Mouse (Mus musculus): ENCODE data around the gene Nipsnap2. TPM values are rescaled to one million over a fixed set of nuclear protein-coding genes. Genes with fewer than 3 reads are reported as not detected.
"Not testable (repeated sequence)": the region's sequence is repeated elsewhere in the genome, so short reads cannot be mapped to it uniquely, and the experiment has no call there.

The Nipsnap2 gene
- total and polyA plus RNA-seq, 2 experiments from 2014 or later, result 624 to 720 TPM

DNA sequence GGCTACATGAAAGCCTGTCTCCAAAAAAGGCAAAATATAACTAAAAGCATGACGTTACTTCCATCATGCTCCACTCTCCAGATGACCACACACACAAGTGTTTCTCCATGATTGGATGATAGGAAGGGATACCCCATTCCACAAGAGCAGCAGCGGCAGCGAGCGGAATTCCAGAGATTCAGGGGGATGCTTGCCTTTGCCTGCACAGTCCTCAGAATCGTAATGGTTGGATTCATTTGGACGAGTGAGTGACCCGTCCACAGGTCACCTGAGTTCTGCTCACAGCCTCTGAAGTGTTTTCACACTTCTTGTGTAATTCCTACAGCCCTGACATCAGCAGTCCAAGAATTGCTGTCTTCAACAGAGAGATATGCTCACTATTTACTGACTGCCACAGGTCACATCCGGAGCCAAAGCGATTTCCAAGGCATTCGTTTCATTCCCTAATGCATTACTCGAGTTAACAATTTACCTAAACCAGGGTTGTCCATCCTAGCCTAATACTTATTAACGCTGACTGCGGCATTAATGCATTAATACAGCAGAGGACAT, 35.1 kb downstream of the Nipsnap2 start:
- Histone ChIP-seq H3K9me3 (replicated peaks; ENCODE audit: control insufficient read depth, low read length) (no peaks in the 10 kb centered on the region), H3K36me3 (replicated peaks; ENCODE audit: control insufficient read depth, insufficient read depth, low read length) (peaks cover 35% of the 10 kb centered on the region), H3K27me3 (ENCODE audit: control insufficient read depth, insufficient read depth, low read length) (no peaks in the 10 kb centered on the region), H3K4me1 (ENCODE audit: control insufficient read depth, insufficient read depth) (no peaks in the 10 kb centered on the region), H3K4me2 (ENCODE audit: low read depth, low read length) (no peak overlapping the region), H3K4me3 (ENCODE audit: low read depth, low read length) (no peak overlapping the region), H3K27ac (ENCODE audit: low read depth) (no peak overlapping the region), H3K9ac (replicated peaks; ENCODE audit: low read depth, low read length) (no peak overlapping the region)
- DNase-seq (ENCODE audit: low spot score) (no peak), ATAC-seq (ENCODE audit: insufficient read depth, low read depth) (no peak)
- 73% methylated on average over 13 of the region's 13 CpGs for WGBS
- TF ChIP-seq EP300 (IDR thresholded peaks at IDR 0.05; ENCODE audit: low read depth) (no peak), CTCF (IDR thresholded peaks at IDR 0.05; ENCODE audit: low read depth) (no peak)

DNA sequence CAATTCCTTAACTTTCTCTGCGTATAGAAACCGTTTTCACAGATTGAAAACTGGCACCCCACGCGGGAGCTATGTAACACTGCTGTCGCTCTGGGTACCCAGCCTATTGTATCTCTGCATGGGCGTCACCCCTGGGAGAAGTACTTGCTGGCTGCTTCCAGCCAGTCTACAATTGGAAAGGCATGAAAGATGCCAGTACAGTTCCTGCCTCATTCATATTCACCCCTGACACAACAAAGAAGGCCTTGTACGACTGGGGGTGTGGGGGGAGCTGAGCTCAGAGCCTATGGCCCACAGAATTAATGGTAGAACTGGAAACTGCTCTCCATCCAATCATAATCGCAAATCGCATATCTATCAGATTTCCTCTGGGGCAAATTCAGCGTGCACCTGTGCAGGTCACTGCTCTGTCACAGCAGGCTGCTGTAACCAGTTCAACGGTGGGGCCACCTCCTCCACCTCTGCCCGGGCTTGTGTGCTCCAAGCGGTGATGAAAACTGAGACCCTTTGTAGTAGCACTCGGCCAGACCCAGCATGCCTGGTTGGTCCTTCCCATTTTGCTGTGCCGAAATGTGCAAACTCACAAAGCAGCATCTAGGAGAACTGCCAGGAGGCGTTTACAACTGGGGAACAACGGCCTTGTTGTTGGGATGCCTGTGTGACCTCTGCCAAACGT, 37.1 kb downstream of the Nipsnap2 start:
- TF ChIP-seq EP300 (IDR thresholded peaks at IDR 0.05; ENCODE audit: low read depth) (no peak), CTCF (IDR thresholded peaks at IDR 0.05; ENCODE audit: low read depth) (no peak)
- Histone ChIP-seq H3K4me1 (ENCODE audit: control insufficient read depth, insufficient read depth) (no peaks in the 10 kb centered on the region), H3K27ac (ENCODE audit: low read depth) (no peak overlapping the region), H3K4me3 (ENCODE audit: low read depth, low read length) (no peak overlapping the region), H3K27me3 (ENCODE audit: control insufficient read depth, insufficient read depth, low read length) (no peaks in the 10 kb centered on the region), H3K9me3 (replicated peaks; ENCODE audit: control insufficient read depth, low read length) (no peaks in the 10 kb centered on the region), H3K9ac (replicated peaks; ENCODE audit: low read depth, low read length) (no peak overlapping the region), H3K36me3 (replicated peaks; ENCODE audit: control insufficient read depth, insufficient read depth, low read length) (peaks cover 22% of the 10 kb centered on the region), H3K4me2 (ENCODE audit: low read depth, low read length) (no peak overlapping the region)
- DNase-seq (ENCODE audit: low spot score), result no peak
- WGBS, result 78% methylated on average over 18 of the region's 18 CpGs
- no peak for ATAC-seq (ENCODE audit: insufficient read depth, low read depth)

DNA sequence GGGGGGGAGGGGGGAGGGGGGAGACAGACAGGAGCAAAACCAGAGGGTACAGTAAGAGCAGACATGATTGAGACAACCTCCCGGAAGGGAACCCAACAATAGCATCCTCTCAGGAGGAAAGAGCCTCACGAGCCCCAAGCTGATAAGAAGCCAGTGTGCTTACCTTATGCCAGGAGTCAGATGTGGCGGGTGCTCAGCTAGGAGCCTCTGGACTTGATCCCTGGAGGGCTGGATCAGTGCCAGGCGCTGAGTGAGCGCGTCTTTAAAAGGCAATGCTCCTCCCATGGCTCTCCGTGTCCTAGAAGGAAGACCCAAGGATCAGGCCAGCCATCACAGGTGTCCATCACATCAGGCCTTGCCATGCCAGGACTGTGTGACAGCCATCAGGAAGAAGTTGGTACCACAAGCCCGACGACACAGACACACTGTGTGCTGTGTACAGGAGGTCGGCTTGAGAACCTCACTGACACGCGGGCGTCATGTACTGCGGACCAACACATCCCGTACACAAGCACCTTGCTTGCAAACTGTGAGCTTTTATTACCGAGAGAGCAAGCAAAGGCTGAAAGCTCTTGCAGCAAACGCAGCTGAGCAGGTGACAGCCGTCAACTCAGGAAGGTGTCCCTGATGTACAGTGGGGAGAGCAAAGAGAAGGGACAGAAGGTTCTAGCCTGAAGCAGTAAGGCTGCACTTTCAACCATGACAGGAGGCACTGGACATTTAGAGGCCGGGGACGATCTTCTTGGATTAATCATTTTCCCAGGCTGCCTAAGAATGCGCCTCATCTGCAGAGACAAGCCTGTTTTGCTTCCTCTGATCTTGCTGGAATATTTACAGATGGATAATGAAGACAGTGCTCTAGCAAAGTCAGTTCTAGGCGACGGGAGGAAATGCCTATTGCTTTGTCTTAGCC, 45.8 kb downstream of the Nipsnap2 start:
- no peak; the same call in 1 of the 2 replicates for ATAC-seq (ENCODE audit: insufficient read depth, low read depth)
- Histone ChIP-seq H3K36me3 (replicated peaks; ENCODE audit: control insufficient read depth, insufficient read depth, low read length) (no peaks in the 10 kb centered on the region), H3K4me1 (ENCODE audit: control insufficient read depth, insufficient read depth) (no peaks in the 10 kb centered on the region), H3K9ac (replicated peaks; ENCODE audit: low read depth, low read length) (no peak overlapping the region), H3K27me3 (ENCODE audit: control insufficient read depth, insufficient read depth, low read length) (no peaks in the 10 kb centered on the region), H3K27ac (ENCODE audit: low read depth) (no peak overlapping the region), H3K4me3 (ENCODE audit: low read depth, low read length) (no peak overlapping the region), H3K9me3 (replicated peaks; ENCODE audit: control insufficient read depth, low read length) (no peaks in the 10 kb centered on the region), H3K4me2 (ENCODE audit: low read depth, low read length) (no peak overlapping the region)
- WGBS, result 42% methylated on average over 23 of the region's 23 CpGs
- no peak for DNase-seq (ENCODE audit: low spot score)
- TF ChIP-seq EP300 (IDR thresholded peaks at IDR 0.05; ENCODE audit: low read depth) (no peak), CTCF (IDR thresholded peaks at IDR 0.05; ENCODE audit: low read depth) (no peak)

DNA sequence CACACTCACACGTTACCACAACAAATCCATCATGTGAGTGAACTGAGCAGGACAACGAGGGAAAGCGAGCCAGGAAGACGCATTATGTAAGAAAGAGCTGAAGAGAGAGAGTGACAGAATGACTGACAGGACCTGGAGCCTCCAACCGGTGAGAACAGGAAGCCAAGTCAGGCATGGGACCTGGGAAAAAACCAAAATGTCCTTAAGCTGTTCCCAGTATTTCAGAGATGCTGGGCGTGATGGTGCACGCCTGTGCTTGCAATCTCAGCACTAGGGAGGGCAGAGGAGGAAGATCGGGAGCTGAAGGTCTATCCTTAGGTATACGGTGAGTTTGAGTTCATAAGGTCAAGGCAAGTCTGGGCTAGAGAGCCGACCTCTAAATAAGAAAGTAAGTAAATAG, 47.6 kb downstream of the Nipsnap2 start:
- no peaks in the 10 kb centered on the region for H3K36me3 ChIP-seq (replicated peaks; ENCODE audit: control insufficient read depth, insufficient read depth, low read length)
- no peak for TF ChIP-seq EP300 (IDR thresholded peaks at IDR 0.05; ENCODE audit: low read depth)
- no peak for TF ChIP-seq CTCF (IDR thresholded peaks at IDR 0.05; ENCODE audit: low read depth)
- H3K9me3 ChIP-seq (replicated peaks; ENCODE audit: control insufficient read depth, low read length), result no peaks in the 10 kb centered on the region
- ATAC-seq (ENCODE audit: insufficient read depth, low read depth) (no peak), DNase-seq (ENCODE audit: low spot score) (no peak)
- no peaks in the 10 kb centered on the region for H3K4me1 ChIP-seq (ENCODE audit: control insufficient read depth, insufficient read depth)
- H3K4me3 ChIP-seq (ENCODE audit: low read depth, low read length), result no peak overlapping the region
- 91% methylated on average over 10 of the region's 10 CpGs for WGBS
- H3K27ac ChIP-seq (ENCODE audit: low read depth), result no peak overlapping the region
- H3K27me3 ChIP-seq (ENCODE audit: control insufficient read depth, insufficient read depth, low read length), result no peaks in the 10 kb centered on the region
- H3K9ac ChIP-seq (replicated peaks; ENCODE audit: low read depth, low read length), result no peak overlapping the region
- no peak overlapping the region for H3K4me2 ChIP-seq (ENCODE audit: low read depth, low read length)

DNA sequence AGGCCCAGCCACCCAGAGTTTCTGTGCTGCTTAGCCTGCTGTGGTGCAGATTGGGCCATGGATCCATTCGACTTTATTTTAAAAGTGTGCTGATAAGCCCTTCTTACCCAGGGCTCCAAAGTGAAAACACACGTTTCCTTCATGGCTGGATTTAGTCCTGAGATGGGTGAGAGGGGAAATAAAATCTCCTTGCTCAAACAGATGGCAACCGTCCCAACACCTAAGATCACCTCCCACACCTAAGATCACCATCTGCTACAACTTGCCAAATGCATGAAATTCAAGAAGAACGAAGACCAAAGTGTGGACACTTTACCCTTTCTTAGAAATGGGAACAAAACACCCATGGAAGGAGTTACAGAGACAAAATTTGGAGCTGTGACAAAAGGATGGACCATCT, 48.5 kb downstream of the Nipsnap2 start:
- H3K9ac ChIP-seq (replicated peaks; ENCODE audit: low read depth, low read length); H3K27me3 ChIP-seq (ENCODE audit: control insufficient read depth, insufficient read depth, low read length); H3K9me3 ChIP-seq (replicated peaks; ENCODE audit: control insufficient read depth, low read length); H3K4me3 ChIP-seq (ENCODE audit: low read depth, low read length); H3K4me2 ChIP-seq (ENCODE audit: low read depth, low read length); ATAC-seq (ENCODE audit: insufficient read depth, low read depth); H3K4me1 ChIP-seq (ENCODE audit: control insufficient read depth, insufficient read depth); H3K27ac ChIP-seq (ENCODE audit: low read depth); DNase-seq (ENCODE audit: low spot score); H3K36me3 ChIP-seq (replicated peaks; ENCODE audit: control insufficient read depth, insufficient read depth, low read length): not testable (repeated sequence)
- WGBS, result 78% methylated on average over 4 of the region's 4 CpGs

Measured in heart, postnatal 0 days (tissue).